Mouse (Mus musculus) urinary bladder, postnatal 4 days (tissue): ENCODE measurements around the gene Exog.

Experiments
- DNase-seq, 2 experiments: peaks; one replicate each; pipeline ENCODE4 v3.0.0; 2021 to 2022; ENCODE audit warnings: low spot score in 2 of 2

Gene Exog

DNA sequence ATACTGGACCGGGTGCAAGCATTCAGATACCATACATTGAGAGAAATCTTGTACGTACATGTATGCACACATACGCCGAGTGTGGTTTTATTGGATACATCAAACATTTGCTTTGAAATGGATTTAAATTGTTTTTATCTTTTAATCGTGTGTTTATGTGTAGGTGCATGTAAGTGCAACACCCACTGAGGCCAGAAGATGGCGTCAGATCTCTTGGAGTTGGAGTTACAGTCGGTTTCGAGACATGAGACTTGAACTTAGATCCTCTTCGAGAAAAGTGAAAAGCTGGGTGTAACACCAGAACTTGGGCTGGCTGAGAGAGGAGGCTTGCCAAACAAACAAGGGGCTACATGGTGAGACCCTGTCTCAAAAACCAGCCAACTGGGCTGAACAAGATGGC, 58.9 kb downstream of the Exog start:
- DNase-seq, result no peak

DNA sequence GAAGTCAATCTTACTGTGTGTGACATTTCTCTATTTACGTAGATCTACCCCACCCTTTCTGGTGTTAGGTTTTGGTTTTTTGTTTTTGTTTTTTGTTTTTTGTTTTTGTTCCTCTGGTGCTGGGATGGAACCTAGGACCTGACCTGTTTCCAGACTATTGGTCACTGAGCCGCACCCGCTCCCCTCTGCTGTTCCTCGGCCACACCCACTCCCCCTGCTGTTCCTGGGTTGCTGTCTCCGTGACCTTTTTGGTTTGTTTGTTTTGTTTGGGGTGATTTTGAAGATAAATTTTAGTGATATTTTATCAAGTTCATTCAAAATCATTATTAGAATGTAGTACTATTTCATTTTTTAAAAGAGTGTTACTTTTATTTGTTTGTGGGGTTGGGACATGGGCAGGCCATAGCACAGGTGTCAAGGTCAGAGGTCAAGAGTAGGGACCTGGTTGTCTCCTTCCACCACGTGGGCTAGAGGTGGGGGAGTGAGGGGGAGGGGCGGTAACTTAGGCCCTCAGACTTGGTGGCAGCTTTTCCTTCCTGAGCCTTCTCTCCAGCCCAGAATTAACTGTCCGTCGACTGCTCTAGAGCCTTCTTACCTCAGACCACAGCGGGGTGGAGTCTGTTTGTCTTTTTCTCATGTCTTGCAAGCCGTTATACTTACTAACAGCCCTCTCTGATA, 60.4 kb downstream of the Exog start:
- no peak for DNase-seq

DNA sequence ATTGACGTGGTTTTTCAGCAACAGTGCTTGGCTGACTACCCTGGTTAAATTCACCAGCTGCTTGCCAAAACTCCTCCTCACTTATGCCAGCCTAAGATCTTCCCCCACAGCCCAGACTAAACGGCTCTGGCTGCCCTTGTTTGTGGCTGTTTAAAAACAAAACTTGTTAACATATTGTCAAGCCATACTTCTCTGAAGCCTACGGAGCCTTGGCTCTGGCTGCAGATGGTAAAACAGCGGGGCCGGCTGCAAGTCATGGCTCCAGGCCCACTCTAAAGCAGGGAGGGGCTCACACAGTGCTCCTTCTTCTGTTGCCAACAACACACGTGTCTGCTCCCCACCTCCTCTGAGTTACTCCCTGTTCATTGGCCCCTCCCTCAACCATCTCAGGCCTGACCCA, 66.2 kb downstream of the Exog start:
- no peak for DNase-seq

DNA sequence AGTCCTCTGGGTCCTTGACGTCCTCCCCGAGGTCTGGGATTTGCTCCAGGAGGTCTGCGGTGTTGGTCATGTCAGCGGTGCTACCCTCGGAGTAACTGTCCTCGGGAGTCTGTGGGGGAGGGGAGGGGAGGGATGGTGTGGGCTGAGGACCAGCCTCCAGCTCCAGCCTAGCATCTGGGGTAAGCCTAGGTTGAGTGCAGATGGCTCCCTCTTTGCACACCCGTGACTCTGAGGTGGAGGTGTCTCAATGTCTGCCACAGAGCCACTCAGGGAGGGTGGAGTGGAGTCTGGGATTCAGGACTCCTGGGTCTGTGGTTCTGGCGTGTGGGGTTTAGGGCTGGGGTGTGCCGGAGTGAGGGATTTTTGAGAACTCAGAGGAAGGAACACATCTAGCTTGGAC, 68.2 kb downstream of the Exog start:
- no peak for DNase-seq

DNA sequence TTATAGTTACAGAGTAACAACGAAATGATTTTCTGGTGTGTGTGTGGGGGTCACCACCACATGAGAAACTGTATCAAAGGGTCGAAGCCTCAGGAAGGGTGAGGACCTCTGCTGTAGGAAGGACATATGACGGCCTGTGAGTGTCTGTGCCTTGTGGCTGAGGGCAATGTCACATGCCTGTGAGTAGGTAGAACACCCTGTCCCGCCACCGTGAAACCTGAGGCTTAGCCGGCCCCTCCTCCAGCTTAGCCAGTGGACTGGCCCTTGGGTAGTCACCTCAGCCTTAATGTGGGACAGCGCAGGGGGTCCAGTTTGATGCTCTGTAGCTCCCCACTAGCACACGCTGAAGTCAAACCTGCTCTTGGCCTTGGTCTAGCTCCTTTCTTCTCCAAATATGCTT, 69.1 kb downstream of the Exog start:
- DNase-seq, result no peak

DNA sequence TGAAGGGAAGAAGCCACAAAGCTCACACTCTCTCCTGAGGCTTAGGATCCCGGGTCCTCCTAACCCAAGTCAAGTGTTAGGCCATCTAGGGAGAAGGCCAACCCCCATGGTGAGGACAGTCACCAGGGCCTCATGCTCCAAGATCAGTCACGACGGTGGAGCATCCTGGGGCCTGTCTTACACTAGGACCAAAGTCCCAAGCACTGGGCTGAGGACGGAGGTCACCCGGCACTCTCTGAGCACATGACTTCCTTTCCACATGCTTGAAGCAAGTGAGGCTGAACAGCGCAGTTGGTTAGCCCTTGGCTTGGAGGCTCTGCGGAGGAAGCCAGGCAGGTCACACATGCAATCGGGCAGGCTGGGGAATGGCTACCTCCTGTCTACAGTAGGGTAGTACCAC, 70.2 kb downstream of the Exog start:
- no peak for DNase-seq
